Mouse (Mus musculus): ENCODE data around the gene Hck.

- no peak for TF ChIP-seq CTCF (IDR thresholded peaks at IDR 0.05; ENCODE audit: extremely low read depth, insufficient read depth, insufficient read length, insufficient replicate concordance)
- no peak for TF ChIP-seq POLR2A (IDR thresholded peaks at IDR 0.05; ENCODE audit: low read depth, low read length)
These were observed 8.8 kb downstream of the Hck start for GRCm38 (mm10) chr2:153117051-153117486.

Data from spleen, adult 2 months (tissue).